Mouse (Mus musculus): ENCODE measurements around the gene Rab31.
A peak's percentile ranks its signal among the peaks of the same experiment; 100 is the strongest.

Gene Rab31

DNA sequence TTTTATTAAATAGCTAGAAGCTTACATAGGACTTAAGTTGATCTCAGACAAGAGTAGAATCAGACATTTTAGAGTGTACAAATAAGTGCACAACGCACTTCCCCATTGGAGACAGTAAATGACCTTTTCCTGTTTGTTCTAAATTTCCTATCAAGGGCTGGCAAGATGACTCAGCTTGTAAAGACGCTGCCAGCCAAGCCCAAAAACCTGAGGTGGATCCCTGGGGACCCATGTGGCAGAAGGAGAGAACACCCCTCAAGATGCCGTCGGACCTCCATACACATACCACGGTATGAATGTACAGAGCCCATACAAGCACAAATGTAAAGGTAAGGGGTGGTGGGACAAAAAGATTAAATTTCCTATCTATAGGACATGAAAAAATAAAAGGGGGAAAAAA lies 35.4 kb downstream of the Rab31 start:
- DNase-seq (ENCODE audit: low read depth) = no peak

DNA sequence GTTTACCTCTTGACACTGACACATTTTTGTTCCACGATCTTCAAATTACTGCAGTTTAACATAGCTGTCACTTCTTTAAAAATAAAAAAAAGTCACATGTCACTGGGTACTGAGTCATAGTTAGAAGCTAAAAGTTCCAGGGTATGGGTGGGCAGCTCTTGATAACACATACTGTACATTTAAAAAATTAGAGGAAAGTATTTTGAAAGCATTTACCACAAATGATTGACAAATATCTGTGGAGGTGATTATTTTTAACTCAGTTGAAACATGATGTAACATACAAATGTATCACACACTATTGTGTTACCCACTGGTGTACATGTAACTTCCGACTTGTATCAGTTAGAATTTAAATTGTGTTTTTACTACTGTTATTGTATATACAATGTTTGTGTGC lies 37.5 kb downstream of the Rab31 start:
- no peak for DNase-seq (ENCODE audit: low read depth)

DNA sequence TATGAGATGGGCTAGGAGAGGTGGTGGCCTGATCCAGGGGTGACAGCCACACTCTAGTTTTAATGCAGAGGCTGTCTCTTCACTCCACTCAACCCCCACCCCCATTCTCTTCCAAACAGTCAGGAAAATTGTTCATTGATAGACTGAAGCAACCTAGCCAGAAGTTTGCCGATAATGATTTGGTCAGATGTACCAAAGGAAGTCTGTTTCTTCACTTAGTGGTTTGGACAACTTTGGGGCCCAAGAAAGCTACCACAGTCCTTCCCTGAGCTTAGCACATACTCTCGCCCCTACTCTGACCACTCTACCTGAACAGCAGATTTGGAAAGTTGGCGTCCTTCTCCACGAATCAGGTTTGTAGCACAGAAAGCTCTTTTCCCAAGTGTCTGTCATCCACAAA lies 39.9 kb downstream of the Rab31 start:
- DNase-seq (ENCODE audit: low read depth) = no peak

DNA sequence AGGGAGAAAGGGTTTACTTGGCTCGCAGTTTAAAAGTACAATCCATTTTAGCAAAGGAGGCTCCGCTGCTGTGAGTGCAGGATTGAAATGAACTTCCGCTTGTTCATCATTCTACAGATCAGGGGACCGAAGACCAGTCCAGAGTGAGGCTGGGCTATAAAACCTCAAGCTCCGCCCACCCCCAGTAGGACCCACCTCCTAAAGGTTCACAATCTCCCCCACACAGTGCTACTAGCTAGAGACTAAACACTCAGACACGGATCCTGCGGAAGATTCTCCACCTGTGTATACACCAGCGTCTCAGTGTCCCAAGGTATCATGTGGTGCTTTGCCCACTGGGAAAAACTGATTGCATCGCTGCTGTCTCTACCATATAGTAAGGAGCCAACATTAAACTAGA lies 40.8 kb downstream of the Rab31 start:
- no peak for DNase-seq (ENCODE audit: low read depth)

DNA sequence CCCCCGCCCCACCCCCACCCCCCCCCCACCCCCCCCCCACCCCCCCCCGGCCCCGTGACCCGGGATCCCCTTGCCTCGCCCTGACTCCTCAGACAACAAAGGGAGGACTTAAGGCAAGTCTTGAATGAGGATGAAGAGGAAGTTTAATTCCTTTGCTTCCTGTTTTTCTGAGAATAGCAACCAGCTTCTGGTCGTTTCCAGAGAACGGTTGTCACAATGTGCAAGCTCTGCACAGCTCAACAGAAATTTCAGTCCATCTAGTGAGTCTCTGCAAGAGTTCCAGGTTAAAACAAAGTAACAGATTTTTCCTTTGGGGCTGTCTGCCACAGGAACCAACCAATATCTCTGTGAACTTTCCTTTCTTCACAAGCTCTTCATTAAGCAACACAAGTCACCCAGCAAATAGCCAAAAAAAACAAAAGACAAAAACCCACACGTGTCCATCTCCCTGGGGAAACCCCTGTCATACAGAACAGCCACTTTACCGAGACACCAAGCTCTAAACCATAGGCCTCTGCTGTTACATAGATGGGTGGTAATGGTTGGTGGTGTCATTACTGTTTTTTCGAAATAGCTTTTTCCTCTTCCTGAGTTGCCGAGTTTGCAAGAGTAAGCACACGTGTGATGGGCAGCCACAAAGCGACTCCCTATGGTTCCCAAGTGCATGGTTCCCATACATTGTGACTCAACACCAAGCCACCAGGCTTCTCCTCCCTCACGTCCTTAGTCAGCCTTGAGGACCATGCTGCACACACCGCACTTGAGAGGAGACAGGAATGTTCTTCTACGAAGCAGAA lies 42.4 kb downstream of the Rab31 start:
- no peak for DNase-seq (ENCODE audit: low read depth)

DNA sequence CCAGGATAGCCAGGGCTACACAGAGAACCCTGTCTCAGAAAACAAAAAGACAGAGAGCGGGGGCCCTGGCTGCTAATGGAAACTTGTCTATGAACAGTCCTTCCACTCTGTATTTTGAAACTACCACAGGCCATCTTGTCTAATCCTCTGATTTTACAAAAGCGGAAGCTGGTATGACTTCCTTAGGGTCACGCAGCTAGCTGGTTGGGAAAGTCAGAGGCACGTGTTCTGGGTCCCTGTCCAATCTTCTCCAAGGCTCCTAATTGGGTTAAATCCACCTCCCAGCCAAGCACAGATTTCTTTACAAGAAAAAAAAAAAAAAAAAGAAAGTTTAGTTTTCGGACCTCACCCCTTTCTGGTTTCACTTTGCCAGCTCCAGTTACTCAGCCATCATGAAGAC lies 45.8 kb downstream of the Rab31 start:
- no peak for DNase-seq (ENCODE audit: low read depth)

DNA sequence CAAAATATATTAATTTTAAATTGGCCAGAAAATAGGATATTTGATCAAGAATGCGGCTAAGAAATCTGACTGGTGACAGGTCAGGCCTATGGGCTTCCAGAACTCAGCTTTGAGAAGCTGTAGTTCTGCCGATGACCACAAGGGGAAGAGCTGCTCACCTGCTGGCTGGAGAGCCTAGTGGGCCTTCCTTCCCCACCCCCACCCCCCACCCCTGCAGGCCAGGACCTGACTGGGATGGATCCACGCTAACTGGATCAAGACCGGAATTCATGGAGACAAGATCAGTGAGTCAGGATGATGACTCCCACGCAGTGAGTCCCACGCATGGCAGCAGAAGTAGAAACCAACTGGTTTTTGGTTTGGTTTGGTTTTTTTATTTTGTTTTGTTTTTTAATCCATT lies 46.3 kb downstream of the Rab31 start:
- no peak for DNase-seq (ENCODE audit: low read depth)

DNA sequence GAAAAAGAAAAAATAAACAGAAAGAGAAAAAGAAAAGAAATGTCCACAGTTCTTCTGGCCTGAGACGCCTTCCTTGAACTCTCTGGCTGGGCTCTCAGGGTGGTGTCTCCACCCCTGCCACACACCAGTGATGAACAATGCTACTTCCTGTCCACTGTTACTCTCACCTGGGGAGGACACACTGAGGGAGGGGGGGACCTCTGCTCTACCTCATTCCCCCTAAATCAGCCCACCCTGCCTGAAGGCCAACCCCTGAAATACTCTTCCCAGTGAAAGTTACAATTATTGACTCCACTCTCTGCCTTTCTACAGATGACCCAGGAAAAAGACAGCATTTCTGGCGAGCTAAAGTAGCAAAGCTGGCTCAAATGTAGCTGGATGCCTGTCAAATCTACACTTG lies 46.7 kb downstream of the Rab31 start:
- no peak for DNase-seq (ENCODE audit: low read depth)

DNA sequence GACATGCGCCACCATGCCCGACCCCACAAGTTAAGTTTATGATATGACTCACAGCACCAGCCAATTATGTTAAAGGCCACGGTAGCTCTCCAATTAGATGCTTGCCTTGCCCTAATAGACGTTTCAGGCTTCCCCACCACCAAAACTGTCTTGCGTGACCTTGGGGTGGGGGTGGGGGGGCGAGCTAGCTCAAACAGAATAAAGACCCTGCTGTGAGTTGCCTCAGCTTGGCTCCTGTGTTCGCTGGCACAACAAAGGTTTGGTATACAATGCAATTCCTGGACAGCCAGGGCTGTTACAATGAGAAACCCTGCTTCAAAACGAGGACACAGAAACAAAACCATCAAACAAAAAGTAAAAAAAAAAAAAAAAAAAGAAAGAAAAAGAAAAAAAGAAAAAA lies 47.2 kb downstream of the Rab31 start:
- no peak for DNase-seq (ENCODE audit: low read depth)

DNA sequence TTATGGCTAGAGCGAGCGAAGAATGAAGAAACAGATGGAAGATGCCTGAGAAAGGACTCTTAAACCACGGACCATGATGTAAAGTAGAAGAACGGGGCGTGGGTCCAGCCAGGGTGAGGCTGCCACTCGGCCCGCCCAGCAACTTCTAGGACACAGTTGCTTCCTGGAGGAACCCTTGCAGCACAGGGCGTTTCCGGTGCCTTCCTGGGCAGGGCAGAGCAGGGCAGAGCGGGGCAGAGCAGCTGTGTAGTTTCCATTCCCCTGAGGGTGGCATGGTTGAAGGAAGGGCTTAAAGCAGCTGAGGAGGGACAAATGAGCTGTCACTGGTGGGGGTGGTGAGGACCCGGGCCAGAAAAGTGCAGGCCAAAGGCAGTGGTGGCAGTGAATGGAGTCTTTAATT lies 48.3 kb downstream of the Rab31 start:
- no peak for DNase-seq (ENCODE audit: low read depth)

DNA sequence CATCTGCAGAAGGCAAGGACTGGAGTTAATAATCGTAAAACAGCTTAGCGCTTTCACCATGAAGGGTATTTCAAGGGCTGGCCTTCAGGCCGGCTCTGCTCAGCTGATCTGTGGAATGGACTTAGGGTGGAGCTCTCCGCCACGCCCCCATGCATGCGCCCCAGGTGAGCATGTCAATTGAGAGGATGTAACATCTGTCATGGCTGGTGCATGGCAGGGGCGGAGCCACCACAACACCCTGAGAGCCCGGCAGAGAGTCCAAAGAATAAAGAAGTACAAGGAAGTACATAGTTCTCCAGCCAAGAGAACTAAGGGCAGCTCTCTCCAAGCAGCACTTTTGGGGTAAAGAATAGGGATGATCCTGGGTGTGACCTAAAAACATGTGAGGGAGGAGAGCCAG lies 48.9 kb downstream of the Rab31 start:
- DNase-seq (ENCODE audit: low read depth) = no peak

DNA sequence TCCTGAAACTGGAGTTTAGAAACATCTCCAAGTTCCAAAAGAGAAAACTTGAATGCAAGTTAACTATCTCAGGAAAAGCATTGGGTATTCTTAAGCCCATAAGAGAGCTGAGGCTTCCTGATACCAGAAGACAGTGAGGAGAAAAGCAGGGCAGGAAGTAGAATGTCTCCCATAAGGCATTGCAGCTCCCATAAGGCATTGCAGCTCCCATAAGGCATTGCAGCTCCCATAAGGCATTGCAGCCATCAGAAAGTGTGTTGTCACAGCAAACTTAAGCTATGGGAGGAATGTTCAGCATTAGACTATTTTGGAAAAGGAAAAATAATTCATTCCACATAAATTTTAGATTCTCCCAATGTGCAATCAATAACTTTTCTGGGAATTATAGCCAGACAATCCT lies 51.2 kb downstream of the Rab31 start:
- DNase-seq (ENCODE audit: low read depth) = no peak

DNA sequence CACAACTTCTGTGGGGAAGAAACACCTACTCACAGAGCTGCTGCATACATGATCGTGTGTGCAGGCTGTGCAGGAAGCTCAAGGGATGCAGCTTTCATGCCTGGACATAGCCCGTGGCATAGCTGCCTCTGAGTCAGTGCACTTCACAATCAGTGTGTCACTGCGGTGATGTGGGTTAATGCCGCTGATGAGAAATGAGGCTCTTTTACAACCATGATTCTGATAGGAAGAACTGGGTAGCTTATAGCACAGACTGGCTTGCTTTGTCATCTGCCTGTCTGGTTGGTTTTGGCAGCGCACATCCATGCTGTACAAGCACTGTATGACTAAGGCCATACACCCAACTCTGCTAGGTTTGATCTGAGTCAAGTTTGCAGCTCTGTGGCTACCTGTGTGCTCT lies 52.7 kb downstream of the Rab31 start:
- no peak for DNase-seq (ENCODE audit: low read depth)

DNA sequence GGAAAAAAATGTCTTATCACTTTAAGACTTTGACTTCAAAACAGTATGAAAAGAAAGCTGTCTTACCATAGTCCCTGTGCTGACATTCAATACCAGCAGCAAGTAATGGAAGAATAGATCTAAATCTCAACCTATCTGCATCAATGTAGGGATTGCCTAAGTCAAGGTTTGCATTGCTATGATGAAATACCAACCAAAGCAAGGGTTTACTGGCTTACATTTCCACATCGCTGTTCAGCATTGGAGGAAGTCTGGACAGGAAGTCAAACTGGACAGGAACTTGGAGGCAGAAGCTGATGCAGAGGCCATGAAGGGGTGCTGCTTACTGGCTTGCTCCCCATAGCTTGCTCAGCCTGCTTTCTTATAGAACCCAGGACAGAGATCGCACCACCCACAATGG lies 54.0 kb downstream of the Rab31 start:
- no peak for DNase-seq (ENCODE audit: low read depth)

DNA sequence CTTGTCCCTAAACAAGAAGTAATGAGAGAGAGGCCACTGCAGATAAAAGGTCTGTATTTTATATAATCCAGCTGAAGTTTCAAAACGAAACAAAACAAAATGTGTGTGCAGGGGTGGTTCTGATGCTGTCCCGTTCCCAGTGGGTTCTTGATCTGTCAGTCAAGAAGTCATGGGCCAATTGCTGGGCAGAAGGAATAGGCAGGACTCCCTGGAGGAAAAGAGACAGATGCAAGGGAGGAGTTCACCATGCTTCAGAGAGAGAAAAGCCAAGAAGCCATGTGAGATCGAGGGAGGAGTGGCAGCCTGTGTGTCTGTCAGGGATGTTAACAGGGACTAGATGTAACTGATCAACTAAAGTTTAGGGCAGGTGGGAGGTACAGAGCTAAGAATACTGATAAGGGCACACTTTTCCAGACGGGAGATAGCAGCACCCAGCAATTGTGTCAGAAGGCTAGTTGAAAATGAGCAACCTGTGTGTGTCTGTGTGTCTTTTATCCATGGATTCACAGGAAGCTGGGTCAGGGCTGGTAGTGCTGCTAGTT lies 54.8 kb downstream of the Rab31 start:
- DNase-seq (ENCODE audit: low read depth) = no peak

DNA sequence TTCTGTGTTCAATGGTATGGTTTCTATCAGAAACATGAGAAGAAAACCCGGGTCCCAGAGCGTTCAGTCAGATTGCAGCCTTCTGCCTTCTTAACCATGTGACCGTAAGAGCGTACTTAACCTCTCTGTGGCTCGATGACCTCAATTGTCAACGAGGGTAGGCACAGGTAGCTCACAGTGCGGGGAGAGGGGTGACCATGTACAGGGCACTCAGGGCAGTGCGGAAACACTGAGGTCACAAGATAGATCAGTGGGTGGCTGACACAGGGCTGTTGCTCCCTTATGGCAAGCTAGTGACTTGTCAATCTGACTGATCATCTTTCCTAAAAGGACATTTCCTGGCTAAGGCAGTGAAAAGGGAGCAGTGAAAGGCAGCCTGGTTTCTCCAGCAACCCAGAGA lies 58.5 kb downstream of the Rab31 start:
- DNase-seq (ENCODE audit: low read depth) = no peak

DNA sequence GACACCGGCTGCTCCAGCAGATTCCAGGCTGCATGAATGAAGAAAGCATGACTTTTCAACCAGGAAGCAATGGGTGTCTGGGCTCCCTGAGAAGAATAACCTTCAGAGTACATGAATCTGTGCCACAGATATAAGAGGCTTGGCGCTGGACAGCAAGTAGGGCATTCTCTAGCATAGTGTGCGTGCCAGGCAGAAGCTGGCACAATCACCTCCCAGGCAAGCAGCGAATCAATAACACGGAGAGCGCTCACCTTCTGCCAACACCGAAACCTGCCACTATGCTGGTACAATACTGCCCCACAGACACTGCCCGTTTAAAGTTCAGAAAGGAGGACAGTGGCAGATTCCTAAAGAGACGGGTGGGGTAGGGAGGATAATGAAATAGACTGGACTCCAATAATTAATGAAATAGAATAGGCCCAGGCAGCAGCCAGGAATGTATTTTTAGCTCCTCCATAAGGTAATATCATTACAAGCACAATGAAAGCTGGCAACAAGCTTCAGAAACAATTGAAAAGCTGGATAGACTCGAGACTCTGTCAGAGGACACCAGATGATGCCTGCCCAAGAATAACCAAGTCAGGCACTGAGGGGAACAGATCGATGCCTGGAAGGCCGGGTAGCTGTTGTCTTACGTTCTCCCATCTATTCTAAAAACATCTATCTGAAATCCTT lies 59.6 kb downstream of the Rab31 start:
- no peak for DNase-seq (ENCODE audit: low read depth)

DNA sequence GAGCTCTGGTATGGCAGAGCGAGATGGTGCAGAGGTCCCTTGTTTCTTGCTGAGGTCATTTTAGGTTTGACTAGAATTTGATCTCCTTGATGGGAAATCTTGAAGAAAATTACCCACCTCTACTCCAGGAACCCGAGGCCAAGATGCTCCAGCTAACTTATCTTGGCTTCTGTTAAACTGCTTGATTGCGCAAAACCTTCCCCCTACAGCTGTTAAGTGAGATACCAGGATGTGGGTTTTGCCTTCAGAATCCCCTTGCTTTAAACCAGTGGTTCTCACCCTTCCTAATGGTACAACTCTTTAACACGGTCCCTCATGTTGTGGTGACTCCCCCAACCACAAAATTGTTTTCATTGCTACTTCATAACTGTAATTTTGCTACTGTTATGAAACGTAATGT lies 60.8 kb downstream of the Rab31 start:
- no peak for DNase-seq (ENCODE audit: low read depth)

DNA sequence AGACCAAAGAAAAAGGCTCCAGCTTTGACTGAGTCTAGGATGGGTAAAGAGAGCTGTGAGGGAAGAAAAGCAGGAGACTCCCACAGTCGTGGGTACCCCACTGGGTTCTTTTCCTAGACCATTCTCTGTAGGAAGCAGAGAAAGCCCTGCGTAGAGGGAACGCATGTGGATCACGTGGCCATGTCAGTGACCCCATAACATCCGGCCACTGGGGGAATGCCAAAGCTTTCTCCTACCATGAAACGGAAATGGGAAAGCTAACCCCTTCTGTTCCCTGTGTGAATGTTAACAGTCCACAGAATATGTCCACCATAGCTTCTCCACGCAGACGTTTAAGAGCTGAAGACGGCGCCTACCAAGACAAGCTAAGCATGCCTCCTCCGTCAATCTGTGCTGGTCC lies 62.0 kb downstream of the Rab31 start:
- DNase-seq (ENCODE audit: low read depth) = no peak

DNA sequence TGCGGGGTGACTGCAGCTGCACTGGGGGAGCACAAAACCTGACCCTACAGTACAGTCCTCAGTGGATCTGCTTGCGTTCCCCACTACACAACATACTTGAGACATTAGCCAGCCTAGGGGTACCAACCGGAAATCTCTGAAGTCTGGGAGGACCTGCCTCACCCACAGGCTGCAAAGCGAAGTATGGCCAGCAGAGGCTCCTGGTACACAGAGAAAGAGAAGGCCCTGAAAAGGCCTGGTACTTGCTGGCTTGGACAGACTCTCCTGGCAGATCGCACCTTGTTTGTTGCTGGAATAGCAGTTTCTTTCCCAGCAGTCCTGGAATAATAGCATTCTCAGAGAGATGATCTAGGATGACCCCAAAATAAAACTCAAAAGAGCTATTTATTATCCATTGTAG lies 66.3 kb downstream of the Rab31 start:
- DNase-seq (ENCODE audit: low read depth) = no peak

DNA sequence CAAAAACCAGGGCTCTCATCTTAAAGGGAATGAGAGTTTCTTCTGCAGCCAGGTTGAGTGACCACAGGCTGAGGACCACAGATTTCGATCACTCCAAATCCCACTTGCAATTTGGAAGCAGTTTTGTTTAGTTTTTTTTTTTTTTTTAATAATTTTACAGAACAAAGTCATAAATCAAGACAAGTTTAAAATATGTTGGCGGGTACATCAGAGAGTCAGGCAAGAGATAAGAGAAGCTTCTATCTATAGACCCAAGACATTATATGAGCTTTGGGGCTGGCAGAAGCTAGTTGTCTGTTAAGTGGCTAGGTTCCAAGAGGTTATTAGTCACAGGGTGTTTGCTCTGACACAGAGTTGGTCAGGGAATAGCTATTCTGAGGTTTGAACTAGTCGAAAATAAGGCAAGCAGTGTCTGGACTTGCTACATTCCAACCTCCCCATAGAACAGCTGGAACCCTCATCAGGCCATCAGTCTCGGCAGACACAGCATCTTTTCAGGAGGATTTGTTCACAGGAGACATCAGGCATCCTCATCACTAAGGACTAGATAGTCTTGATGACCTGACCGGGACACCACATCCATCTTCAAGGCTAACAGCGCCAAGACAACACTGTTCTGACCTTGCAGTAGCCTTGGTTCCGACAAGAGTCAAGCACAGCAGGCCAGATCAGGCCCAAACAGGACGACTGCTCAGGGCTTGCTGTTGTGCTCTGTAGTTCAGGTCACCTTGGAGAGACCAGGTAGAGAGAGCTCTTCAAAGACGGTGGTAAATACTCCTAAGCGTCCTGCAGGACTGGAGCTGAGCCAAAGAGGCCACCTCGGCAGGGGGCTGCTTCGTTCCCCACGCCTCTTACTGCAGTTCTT lies 68.8 kb downstream of the Rab31 start:
- DNase-seq (ENCODE audit: low read depth) = no peak

DNA sequence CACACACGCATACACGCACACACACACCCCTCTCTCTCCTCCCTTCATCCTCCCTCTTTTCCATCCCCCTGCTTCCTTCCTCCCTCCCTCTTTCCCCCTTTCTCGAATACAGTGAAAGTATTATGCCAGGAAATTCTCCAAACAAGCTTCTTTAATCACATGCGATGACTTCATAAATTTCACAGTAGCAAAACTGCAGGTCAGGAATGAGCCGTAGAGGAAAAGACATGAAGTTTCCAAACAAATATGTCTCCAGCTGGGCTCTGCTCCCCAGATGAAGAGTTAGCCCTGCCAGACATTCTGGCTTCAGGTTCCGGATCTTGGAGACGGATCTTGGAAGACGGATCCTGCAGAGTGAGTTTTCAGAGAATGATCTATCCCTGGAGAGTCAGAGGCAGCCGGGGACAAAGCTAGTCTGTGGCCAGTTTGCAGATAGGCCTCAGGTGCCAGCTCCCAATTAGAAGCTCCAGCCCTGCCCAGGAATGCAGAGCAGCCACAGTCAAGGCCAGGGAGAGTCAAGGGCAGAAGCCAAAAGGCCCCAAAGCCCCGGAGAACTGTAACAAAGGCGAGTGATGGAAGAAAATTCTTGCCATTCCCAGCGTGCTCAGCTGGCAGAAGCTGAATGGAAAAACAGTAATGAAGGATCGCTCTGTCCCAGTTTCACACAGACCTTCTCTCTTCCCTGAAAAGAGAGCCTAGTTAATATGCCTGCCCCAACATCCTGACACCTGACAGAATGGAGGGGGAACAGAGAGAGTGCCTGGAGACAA lies 70.6 kb downstream of the Rab31 start:
- peak; percentile 95 for DNase-seq (ENCODE audit: low read depth)
